Mouse (Mus musculus) adrenal gland (tissue): Measurements from ENCODE around the gene Heg1.

Experiments
- intact Hi-C: fragments of 180-260 bp; cut with DNase I; formaldehyde crosslinking; loops from one replicate; pipeline ENCODE4 v1.15.1; 2025

Gene Heg1

GRCm38 (mm10) chr16:33797860-33798259, 113.7 kb downstream of the Heg1 start:
- intact Hi-C loops: loop anchor here (2.0 kb wide), 1 partner anchor 53 kb away; no protein-coding TSS in a partner anchor

GRCm38 (mm10) chr16:33810002-33810401, 125.8 kb downstream of the Heg1 start:
- intact Hi-C loops: no loop called here

GRCm38 (mm10) chr16:33818413-33819165, 134.4 kb downstream of the Heg1 start:
- intact Hi-C loops: loop anchor here (5.0 kb wide), 1 partner anchor 294 kb away; no protein-coding TSS in a partner anchor

GRCm38 (mm10) chr16:33820269-33821178, 136.4 kb downstream of the Heg1 start:
- intact Hi-C loops: loop anchor here (1.0 to 2.0 kb wide), 2 partner anchors 130 to 168 kb away; no protein-coding TSS in a partner anchor
